In the genomic region with DNA sequence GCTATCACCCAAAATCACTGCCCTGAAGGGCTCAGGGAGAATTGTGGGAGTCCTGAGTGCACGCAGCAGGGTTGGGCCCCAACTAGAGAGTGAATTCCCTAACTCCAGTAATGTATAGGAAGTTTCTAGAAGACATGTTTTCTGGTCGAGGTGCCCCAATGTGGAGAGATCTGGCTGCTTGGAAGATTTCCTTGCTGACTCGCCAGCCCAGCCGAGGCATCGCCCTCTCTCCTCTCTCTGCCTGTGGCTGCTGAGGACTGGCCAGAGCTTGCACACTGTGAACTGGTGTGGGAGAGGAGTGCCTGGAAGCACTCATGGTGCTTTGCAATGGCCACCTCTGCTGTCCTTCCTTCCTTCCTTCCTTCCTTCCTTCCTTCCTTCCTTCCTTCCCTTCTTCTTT, we compare ENCODE assay signal across 20 mouse cellular contexts.
"Had no signal": no experiment of that assay in that cellular context is flagged by ENCODE, and none has a peak within 500 bp of the region (broad histone marks: within the 10 kb centered on the region; RNA-seq: fewer than 3 reads in every experiment).

No protein-coding gene starts in this region.

- H3K4me1 ChIP-seq: limb, embryonic 12.5 days; limb, embryonic 15.5 days had no signal

- ATAC-seq: liver, postnatal 0 days; lung, postnatal 0 days had no signal

- H3K4me2 ChIP-seq: limb, embryonic 12.5 days; limb, embryonic 15.5 days; liver, embryonic 11.5 days; lung, embryonic 14.5 days; midbrain, embryonic 11.5 days had no signal

- H3K9ac ChIP-seq: limb, embryonic 12.5 days; limb, embryonic 15.5 days; liver, embryonic 14.5 days; liver, postnatal 0 days; lung, embryonic 14.5 days had no signal

- H3K27ac ChIP-seq: limb, embryonic 12.5 days; limb, embryonic 15.5 days; liver, embryonic 14.5 days had no signal

- H3K4me3 ChIP-seq: limb, embryonic 12.5 days; limb, embryonic 15.5 days had no signal

- H3K27me3 ChIP-seq: limb, embryonic 15.5 days had no signal

- H3K9me3 ChIP-seq: limb, embryonic 12.5 days; limb, embryonic 15.5 days had no signal

- H3K36me3 ChIP-seq: limb, embryonic 12.5 days; limb, embryonic 15.5 days had no signal

- DNase-seq: kidney, adult 8-10 months; kidney, postnatal 14 days; kidney, postnatal 4 days; left cerebral cortex, postnatal 4 days; liver, postnatal 0 days; lung, embryonic 14.5 days; lung, postnatal 4 days; midbrain, embryonic 14.5 days; right cerebral cortex, adult 18-20 months; right cerebral cortex, postnatal 14 days; right cerebral cortex, postnatal 4 days; thymus, adult 2 months; thymus, postnatal 14 days; thymus, postnatal 4 days had no signal
